Mouse (Mus musculus) gonadal fat pad, adult 2 months (tissue): Measurements from ENCODE around the gene 1700017D01Rik. TPM values are rescaled to one million over a fixed set of nuclear protein-coding genes. Genes with fewer than 3 reads are reported as not detected.

Source experiments
- DNase-seq: peaks from one replicate; pipeline ENCODE4 v3.0.0-alpha.2; 2012; ENCODE audit warnings: low read depth
- polyA plus RNA-seq: library from polyadenylated mRNA; depleted of rRNA; stranded (reverse); fragments of >200 nt; gene quantifications from 2 replicates; pipeline ENCODE4 v1.2.3, GENCODE M21; 2012; rRNA removed

1700017D01Rik gene
- polyA plus RNA-seq, 1 experiment = 0.66 TPM

GRCm38 (mm10) chr19:11048503-11048902, 82.2 kb downstream of the 1700017D01Rik start:
- DNase-seq = no peak

GRCm38 (mm10) chr19:11048009-11048408, 82.7 kb downstream of the 1700017D01Rik start:
- no peak for DNase-seq

Other genes with a start within 250 kb of the 1700017D01Rik start
- 130 and 147 TPM in 2 replicates for gene Tmem109, start 248.9 kb downstream of the 1700017D01Rik start, polyA plus RNA-seq
- gene Prpf19, start 235.6 kb downstream of the 1700017D01Rik start, polyA plus RNA-seq = 185 and 229 TPM in 2 replicates
- not detected in 2 replicates for gene Zp1, start 210.2 kb downstream of the 1700017D01Rik start, polyA plus RNA-seq
- gene Ptgdr2, start 193.7 kb downstream of the 1700017D01Rik start, polyA plus RNA-seq = 0.14 TPM in 1 of 2 replicates, not detected in the other
- 4.8 and 6.5 TPM in 2 replicates for gene Ccdc86, start 181.6 kb downstream of the 1700017D01Rik start, polyA plus RNA-seq
- gene Ms4a10, start 156.2 kb downstream of the 1700017D01Rik start, polyA plus RNA-seq = 0.15 and 0.46 TPM in 2 replicates
- not detected in 2 replicates for gene Ms4a15, start 137.6 kb downstream of the 1700017D01Rik start, polyA plus RNA-seq
- gene Ms4a18, start 112.8 kb downstream of the 1700017D01Rik start, polyA plus RNA-seq = not detected in 2 replicates
- 3.2 and 6.3 TPM in 2 replicates for gene Ms4a8a, start 49.8 kb downstream of the 1700017D01Rik start, polyA plus RNA-seq
- not detected in 2 replicates for gene 1700025F22Rik, start 34.4 kb upstream of the 1700017D01Rik start, polyA plus RNA-seq
- 0.11 and 0.37 TPM in 2 replicates for gene Ms4a13, start 65.9 kb upstream of the 1700017D01Rik start, polyA plus RNA-seq
- not detected in 2 replicates for gene Ms4a12, start 101.6 kb upstream of the 1700017D01Rik start, polyA plus RNA-seq
- 0.20 and 0.26 TPM in 2 replicates for gene Ms4a1, start 135.4 kb upstream of the 1700017D01Rik start, polyA plus RNA-seq
- 0.22 and 1.2 TPM in 2 replicates for gene Ms4a5, start 153.0 kb upstream of the 1700017D01Rik start, polyA plus RNA-seq
- gene Ms4a14, start 183.6 kb upstream of the 1700017D01Rik start, polyA plus RNA-seq = 1.0 and 1.1 TPM in 2 replicates
- gene Ms4a7, start 205.3 kb upstream of the 1700017D01Rik start, polyA plus RNA-seq = 3.4 and 4.2 TPM in 2 replicates
- 1.1 and 1.2 TPM in 2 replicates for gene Ms4a4a, start 244.6 kb upstream of the 1700017D01Rik start, polyA plus RNA-seq